Mouse (Mus musculus): ENCODE measurements around the gene Bglap3. TPM values are rescaled to one million over a fixed set of nuclear protein-coding genes. Genes with fewer than 3 reads are reported as not detected.
"Not testable (repeated sequence)": the region's sequence is repeated elsewhere in the genome, so short reads cannot be mapped to it uniquely, and the experiment has no call there.

Gene Bglap3
- polyA plus RNA-seq, 1 experiment, result 0.51 TPM

DNA sequence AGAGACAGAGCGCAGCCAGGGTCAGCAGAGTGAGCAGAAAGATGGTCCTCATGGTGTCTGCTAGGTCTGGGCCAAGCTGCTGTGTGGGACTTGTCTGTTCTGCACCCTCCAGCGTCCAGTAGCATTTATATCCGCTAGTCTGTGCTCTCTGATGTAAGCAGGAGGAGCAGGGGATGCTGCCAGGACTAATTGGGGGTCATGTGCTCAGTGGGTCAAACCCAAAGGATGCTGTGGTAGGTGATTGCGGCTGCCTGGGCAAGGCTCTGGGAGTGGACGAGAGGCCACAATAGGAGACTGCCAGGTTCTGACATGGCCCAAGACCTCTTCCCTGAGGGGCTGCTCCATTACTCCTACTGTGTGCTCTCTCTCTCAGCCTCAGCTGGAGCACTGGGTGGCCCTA lies 11.8 kb upstream of the Bglap3 start, which contains the start of gene Bglap:
Gene Bglap, minus strand, starts transcription at position 101 of the 400 bp plus-strand sequence.
- H3ac ChIP-seq (ENCODE audit: control insufficient read depth, insufficient read length, low read depth), result no peak within 1 kb of the TSS
- no peaks in the 10 kb centered on the region for H3K79me3 ChIP-seq (ENCODE audit: low read depth)
- no peaks in the 10 kb centered on the region for H3K79me2 ChIP-seq (ENCODE audit: control insufficient read depth, insufficient read depth)
- no peaks in the 10 kb centered on the region for H3K27me3 ChIP-seq (ENCODE audit: control insufficient read depth, insufficient read depth, insufficient read length)
- no peak for TF ChIP-seq FOSL1 (IDR thresholded peaks at IDR 0.05; ENCODE audit: insufficient read depth, low read length, poor library complexity, severe bottlenecking)
- no peak for TF ChIP-seq USF1 (IDR thresholded peaks at IDR 0.05; ENCODE audit: low read depth)
- TF ChIP-seq MYOG (IDR thresholded peaks at IDR 0.05; ENCODE audit: control insufficient read depth, extremely low read depth, insufficient read length), result no peak
- TF ChIP-seq CEBPB (IDR thresholded peaks at IDR 0.05; ENCODE audit: low read depth), result no peak
- TF ChIP-seq MYOD1 (IDR thresholded peaks at IDR 0.05; ENCODE audit: control insufficient read depth, insufficient read length, low read depth), result no peak
- TF ChIP-seq CTCF (IDR thresholded peaks at IDR 0.05; ENCODE audit: control insufficient read depth, insufficient read depth, insufficient read length), result no peak
- TF ChIP-seq MAX (IDR thresholded peaks at IDR 0.05), result no peak
- H3K4me3 ChIP-seq (ENCODE audit: insufficient read depth, poor library complexity, severe bottlenecking), result no peak within 1 kb of the TSS
- no peaks in the 10 kb centered on the region for H3K36me3 ChIP-seq (ENCODE audit: control insufficient read depth, insufficient read depth)

DNA sequence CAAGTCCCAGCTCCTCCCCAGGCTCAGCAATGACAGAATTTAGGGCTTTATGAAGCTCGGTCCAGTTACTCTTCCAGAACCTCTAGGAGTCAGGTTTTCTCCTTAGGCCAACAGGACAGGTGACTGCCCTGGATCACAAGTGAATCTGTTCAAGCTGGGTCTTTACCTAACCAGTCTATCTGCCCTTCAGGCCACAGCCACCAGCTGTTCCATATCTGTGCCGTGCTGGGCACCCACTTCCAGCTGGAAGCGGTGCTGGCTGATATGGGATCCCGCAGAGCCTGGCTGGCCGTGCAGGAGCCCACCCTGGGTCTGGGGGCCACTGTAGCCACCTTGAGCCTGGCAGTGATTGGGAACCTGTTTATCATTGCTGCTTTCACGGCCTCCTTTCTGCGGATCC lies 9.8 kb upstream of the Bglap3 start:
- not testable (repeated sequence) for H3K79me3 ChIP-seq (ENCODE audit: low read depth); H3K36me3 ChIP-seq (ENCODE audit: control insufficient read depth, insufficient read depth); H3K27me3 ChIP-seq (ENCODE audit: control insufficient read depth, insufficient read depth, insufficient read length); H3K79me2 ChIP-seq (ENCODE audit: control insufficient read depth, insufficient read depth); H3ac ChIP-seq (ENCODE audit: control insufficient read depth, insufficient read length, low read depth); H3K4me3 ChIP-seq (ENCODE audit: insufficient read depth, poor library complexity, severe bottlenecking)

DNA sequence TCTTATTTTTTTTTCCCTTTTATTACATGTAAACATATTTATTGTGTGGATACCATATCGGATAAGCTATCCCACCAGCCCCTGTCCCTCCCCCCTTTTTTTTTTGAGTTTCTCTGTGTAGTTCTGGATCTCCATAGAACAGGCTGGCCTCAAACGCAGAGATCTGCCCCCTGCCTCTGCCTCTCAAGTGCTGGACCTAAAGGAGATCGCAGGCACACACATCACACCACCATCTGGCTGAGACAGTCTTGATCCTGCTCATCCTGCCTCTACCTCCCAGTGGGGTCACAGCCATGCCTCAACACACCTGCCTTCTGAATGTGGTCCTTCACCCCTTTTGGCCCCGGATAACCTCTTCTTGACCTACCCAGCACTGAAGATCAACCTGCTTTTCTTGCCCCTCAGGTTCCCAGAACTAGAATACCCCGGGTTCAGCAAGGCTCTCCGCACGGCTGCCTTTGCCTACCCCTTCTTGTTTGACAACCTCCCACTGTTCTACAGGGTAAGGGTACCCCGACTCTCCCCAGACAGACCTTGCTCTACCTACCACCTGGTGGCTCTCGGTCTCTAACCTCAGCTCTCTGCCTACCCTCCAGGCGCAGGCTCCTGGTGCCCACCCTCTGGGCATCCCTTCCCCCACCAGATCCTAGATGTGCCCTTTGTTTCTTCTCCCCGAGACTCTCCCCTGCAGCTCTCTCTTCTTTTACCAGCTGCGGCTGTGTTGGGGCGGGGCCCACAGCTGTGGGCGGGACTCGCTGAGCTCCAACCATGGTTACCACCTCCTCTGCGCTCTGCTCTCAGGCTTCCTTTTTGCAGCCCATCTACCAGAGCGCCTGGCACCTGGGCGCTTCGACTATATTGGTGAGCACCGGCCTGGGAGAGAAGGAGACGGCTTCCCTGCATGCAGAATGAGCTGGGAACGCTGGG lies 9.1 kb upstream of the Bglap3 start:
- H3K27me3 ChIP-seq (ENCODE audit: control insufficient read depth, insufficient read depth, insufficient read length); H3ac ChIP-seq (ENCODE audit: control insufficient read depth, insufficient read length, low read depth); H3K79me2 ChIP-seq (ENCODE audit: control insufficient read depth, insufficient read depth); H3K36me3 ChIP-seq (ENCODE audit: control insufficient read depth, insufficient read depth); H3K79me3 ChIP-seq (ENCODE audit: low read depth); H3K4me3 ChIP-seq (ENCODE audit: insufficient read depth, poor library complexity, severe bottlenecking): not testable (repeated sequence)

DNA sequence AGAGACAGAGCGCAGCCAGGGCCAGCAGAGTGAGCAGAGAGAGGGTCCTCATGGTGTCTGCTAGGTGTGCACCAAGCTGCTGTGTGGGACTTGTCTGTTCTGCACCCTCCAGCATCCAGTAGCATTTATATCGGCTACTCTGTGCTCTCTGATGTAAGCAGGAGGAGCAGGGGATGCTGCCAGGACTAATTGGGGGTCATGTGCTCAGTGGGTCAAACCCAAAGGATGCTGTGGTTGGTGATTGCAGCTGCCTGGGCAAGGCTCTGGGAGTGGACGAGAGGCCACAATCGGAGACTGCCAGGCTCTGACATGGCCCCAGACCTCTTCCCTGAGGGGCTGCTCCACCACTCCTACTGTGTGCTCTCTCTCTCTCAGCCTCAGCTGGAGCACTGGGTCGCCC lies 6.1 kb upstream of the Bglap3 start, which contains the start of gene Bglap2:
Gene Bglap2, minus strand, starts transcription at position 101 of the 400 bp plus-strand sequence.
- H3K4me3 ChIP-seq (ENCODE audit: insufficient read depth, poor library complexity, severe bottlenecking); H3K36me3 ChIP-seq (ENCODE audit: control insufficient read depth, insufficient read depth); H3ac ChIP-seq (ENCODE audit: control insufficient read depth, insufficient read length, low read depth); H3K79me3 ChIP-seq (ENCODE audit: low read depth); H3K27me3 ChIP-seq (ENCODE audit: control insufficient read depth, insufficient read depth, insufficient read length); H3K79me2 ChIP-seq (ENCODE audit: control insufficient read depth, insufficient read depth): not testable (repeated sequence)

DNA sequence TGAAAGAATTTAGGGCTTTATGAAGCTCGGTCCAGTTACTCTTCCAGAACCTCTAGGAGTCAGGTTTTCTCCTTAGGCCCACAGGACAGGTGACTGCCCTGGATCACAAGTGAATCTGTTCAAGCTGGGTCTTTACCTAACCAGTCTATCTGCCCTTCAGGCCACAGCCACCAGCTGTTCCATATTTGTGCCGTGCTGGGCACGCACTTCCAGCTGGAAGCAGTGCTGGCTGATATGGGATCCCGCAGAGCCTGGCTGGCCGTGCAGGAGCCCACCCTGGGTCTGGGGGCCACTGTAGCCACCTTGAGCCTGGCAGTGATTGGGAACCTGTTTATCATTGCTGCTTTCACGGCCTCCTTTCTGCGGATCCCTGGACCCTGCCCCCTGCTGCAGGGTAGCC lies 4.1 kb upstream of the Bglap3 start:
- not testable (repeated sequence) for H3ac ChIP-seq (ENCODE audit: control insufficient read depth, insufficient read length, low read depth); H3K4me3 ChIP-seq (ENCODE audit: insufficient read depth, poor library complexity, severe bottlenecking); H3K36me3 ChIP-seq (ENCODE audit: control insufficient read depth, insufficient read depth)

DNA sequence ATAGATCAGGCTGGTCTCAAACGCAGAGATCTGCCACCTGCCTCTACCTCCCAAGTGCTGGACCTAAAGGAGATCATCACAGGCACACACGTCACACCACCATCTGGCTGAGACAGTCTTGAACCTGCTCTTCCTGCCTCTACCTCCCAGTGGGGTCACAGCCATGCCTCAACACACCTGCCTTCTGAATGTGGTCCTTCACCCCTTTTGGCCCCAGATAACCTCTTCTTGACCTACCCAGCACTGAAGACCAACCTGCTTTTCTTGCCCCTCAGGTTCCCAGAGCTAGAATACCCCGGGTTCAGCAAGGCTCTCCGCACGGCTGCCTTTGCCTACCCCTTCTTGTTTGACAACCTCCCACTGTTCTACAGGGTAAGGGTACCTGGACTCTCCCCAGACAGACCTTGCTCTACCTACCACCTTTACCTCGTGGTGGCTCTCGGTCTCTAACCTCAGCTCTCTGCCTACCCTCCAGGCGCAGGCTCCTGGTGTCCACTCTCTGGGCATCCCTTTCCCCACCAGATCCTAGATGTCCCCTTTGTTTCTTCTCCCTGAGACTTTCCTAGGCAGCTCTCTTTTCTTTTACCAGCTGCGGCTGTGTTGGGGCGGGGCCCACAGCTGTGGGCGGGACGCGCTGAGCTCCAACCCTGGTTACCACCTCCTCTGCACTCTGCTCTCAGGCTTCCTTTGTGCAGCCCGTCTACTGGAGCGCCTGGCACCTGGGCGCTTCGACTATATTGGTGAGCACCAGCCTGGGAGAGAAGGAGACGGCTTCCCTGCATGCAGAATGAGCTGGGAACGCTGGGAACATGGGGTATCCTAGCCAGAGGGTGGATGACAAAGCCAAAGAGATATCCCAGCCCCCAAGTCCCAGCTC lies 3.4 kb upstream of the Bglap3 start:
- H3K36me3 ChIP-seq (ENCODE audit: control insufficient read depth, insufficient read depth); H3K27me3 ChIP-seq (ENCODE audit: control insufficient read depth, insufficient read depth, insufficient read length); H3ac ChIP-seq (ENCODE audit: control insufficient read depth, insufficient read length, low read depth); H3K4me3 ChIP-seq (ENCODE audit: insufficient read depth, poor library complexity, severe bottlenecking); H3K79me2 ChIP-seq (ENCODE audit: control insufficient read depth, insufficient read depth); H3K79me3 ChIP-seq (ENCODE audit: low read depth): not testable (repeated sequence)

More for the DNA sequence above, 4.1 kb upstream of the Bglap3 start:
- H3K79me2 ChIP-seq (ENCODE audit: control insufficient read depth, insufficient read depth); H3K27me3 ChIP-seq (ENCODE audit: control insufficient read depth, insufficient read depth, insufficient read length); H3K79me3 ChIP-seq (ENCODE audit: low read depth): not testable (repeated sequence)

DNA sequence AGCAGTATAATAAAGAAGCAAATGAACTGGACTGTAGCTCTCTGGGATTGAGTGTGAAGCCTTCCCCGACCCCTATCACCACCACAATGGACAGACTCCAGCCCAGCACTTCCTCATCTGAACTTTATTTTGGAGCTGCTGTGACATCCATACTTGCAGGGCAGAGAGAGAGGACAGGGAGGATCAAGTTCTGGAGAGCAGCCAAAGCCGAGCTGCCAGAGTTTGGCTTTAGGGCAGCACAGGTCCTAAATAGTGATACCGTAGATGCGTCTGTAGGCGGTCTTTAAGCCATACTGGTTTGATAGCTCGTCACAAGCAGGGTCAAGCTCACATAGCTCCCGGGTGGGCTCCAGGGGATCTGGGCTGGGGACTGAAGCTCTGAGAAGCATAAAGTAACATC lies 4.0 kb downstream of the Bglap3 start:
- H3ac ChIP-seq (ENCODE audit: control insufficient read depth, insufficient read length, low read depth); H3K79me2 ChIP-seq (ENCODE audit: control insufficient read depth, insufficient read depth); H3K79me3 ChIP-seq (ENCODE audit: low read depth); H3K36me3 ChIP-seq (ENCODE audit: control insufficient read depth, insufficient read depth); H3K4me3 ChIP-seq (ENCODE audit: insufficient read depth, poor library complexity, severe bottlenecking); H3K27me3 ChIP-seq (ENCODE audit: control insufficient read depth, insufficient read depth, insufficient read length): not testable (repeated sequence)

DNA sequence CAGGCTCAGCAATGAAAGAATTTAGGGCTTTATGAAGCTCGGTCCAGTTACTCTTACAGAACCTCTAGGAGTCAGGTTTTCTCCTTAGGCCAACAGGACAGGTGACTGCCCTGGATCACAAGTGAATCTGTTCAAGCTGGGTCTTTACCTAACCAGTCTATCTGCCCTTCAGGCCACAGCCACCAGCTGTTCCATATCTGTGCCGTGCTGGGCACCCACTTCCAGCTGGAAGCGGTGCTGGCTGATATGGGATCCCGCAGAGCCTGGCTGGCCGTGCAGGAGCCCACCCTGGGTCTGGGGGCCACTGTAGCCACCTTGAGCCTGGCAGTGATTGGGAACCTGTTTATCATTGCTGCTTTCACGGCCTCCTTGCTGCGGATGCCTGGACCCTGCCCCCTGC lies 5.0 kb downstream of the Bglap3 start:
- not testable (repeated sequence) for H3K4me3 ChIP-seq (ENCODE audit: insufficient read depth, poor library complexity, severe bottlenecking); H3K79me3 ChIP-seq (ENCODE audit: low read depth); H3K27me3 ChIP-seq (ENCODE audit: control insufficient read depth, insufficient read depth, insufficient read length); H3K79me2 ChIP-seq (ENCODE audit: control insufficient read depth, insufficient read depth); H3K36me3 ChIP-seq (ENCODE audit: control insufficient read depth, insufficient read depth); H3ac ChIP-seq (ENCODE audit: control insufficient read depth, insufficient read length, low read depth)

DNA sequence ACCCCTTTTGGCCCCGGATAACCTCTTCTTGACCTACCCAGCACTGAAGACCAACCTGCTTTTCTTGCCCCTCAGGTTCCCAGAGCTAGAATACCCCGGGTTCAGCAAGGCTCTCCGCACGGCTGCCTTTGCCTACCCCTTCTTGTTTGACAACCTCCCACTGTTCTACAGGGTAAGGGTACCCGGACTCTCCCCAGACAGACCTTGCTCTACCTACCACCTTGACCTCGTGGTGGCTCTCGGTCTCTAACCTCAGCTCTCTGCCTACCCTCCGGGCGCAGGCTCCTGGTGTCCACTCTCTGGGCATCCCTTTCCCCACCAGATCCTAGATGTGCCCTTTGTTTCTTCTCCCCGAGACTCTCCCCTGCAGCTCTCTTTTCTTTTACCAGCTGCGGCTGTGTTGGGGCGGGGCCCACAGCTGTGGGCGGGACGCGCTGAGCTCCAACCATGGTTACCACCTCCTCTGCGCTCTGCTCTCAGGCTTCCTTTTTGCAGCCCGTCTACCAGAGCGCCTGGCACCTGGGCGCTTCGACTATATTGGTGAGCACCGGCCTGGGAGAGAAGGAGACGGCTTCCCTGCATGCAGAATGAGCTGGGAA lies 5.6 kb downstream of the Bglap3 start:
- not testable (repeated sequence) for H3K79me2 ChIP-seq (ENCODE audit: control insufficient read depth, insufficient read depth); H3K27me3 ChIP-seq (ENCODE audit: control insufficient read depth, insufficient read depth, insufficient read length); H3K4me3 ChIP-seq (ENCODE audit: insufficient read depth, poor library complexity, severe bottlenecking); H3K79me3 ChIP-seq (ENCODE audit: low read depth); H3ac ChIP-seq (ENCODE audit: control insufficient read depth, insufficient read length, low read depth)
- H3K36me3 ChIP-seq (ENCODE audit: control insufficient read depth, insufficient read depth), result peaks cover 12% of the 10 kb centered on the region

Measured in C2C12 (cell line).